Mouse (Mus musculus) limb, embryonic 12.5 days (tissue): ENCODE data around the gene Trim46. TPM values are rescaled to one million over a fixed set of nuclear protein-coding genes. Genes with fewer than 3 reads are reported as not detected.

Experiments
- ATAC-seq: fragments of 200-750 bp; cut with Nextera tagmentation; 2 replicates; pipeline ENCODE4 v1.8.0; 2017; ENCODE audit warnings: low read depth, moderate TSS enrichment; ENCODE audit not compliant: insufficient number of reproducible peaks, insufficient read depth, low FRiP score, low TSS enrichment
- H3K27ac ChIP-seq: fragments of 300-500 bp; sonication (generic); 2 replicates; pipeline ENCODE4 v1.5.1; 2016; ENCODE audit warnings: mild to moderate bottlenecking, moderate library complexity
- H3K27me3 ChIP-seq: fragments of 300-500 bp; sonication (generic); 2 replicates; pipeline ENCODE4 v1.6.1; 2016; ENCODE audit warnings: mild to moderate bottlenecking, moderate library complexity
- H3K36me3 ChIP-seq: fragments of 300-500 bp; sonication (generic); 2 replicates; pipeline ENCODE4 v1.6.1; 2016; ENCODE audit warnings: mild to moderate bottlenecking, moderate library complexity
- H3K4me1 ChIP-seq: fragments of 300-500 bp; sonication (generic); replicated peaks from 2 replicates; pipeline ENCODE4 v1.6.1; 2016
- H3K4me2 ChIP-seq: fragments of 300-500 bp; sonication (generic); 2 replicates; pipeline ENCODE4 v1.6.1; 2016; ENCODE audit warnings: mild to moderate bottlenecking, moderate library complexity
- H3K4me3 ChIP-seq: fragments of 300-500 bp; sonication (generic); replicated peaks from 2 replicates; pipeline ENCODE4 v1.5.1; 2016; ENCODE audit warnings: mild to moderate bottlenecking
- H3K9ac ChIP-seq: fragments of 300-500 bp; sonication (generic); replicated peaks from 2 replicates; pipeline ENCODE4 v1.6.1; 2016; ENCODE audit warnings: mild to moderate bottlenecking, moderate library complexity
- H3K9me3 ChIP-seq: fragments of 300-500 bp; sonication (generic); 2 replicates; pipeline ENCODE4 v1.6.1; 2016; ENCODE audit warnings: mild to moderate bottlenecking, moderate library complexity
- WGBS: fragments of 180-500 bp; shearing (Covaris S2); methylation state at CpG from one replicate; pipeline ENCODE4 v1.1.7; 2016; 5-methylcytosine and 5-hydroxymethylcytosine counted together
- polyA plus RNA-seq: library from polyadenylated mRNA; unstranded; fragments of >200 nt; fragmentation: Nextera tagmentation; extraction: Ambion mirVana; gene quantifications from 2 replicates; pipeline ENCODE4 v1.2.1, GENCODE M21; 2016

Trim46 gene
- polyA plus RNA-seq, 1 experiment from 2014 or later, result 6.1 TPM

GRCm38 (mm10) chr3:89281579-89282290 lies 35.6 kb upstream of the Trim46 start:
- 10% methylated on average over 20 of the region's 20 CpGs for WGBS
- H3K27me3 ChIP-seq, result peaks cover 18% of the 10 kb centered on the region
- peaks cover 57% of the 10 kb centered on the region for H3K4me1 ChIP-seq

GRCm38 (mm10) chr3:89280606-89281511 lies 34.8 kb upstream of the Trim46 start, which contains the start of gene Efna1:
Gene Efna1, minus strand, starts transcription at chr3:89281142.
- peaks cover 4% of the 10 kb centered on the region for H3K36me3 ChIP-seq
- peak within 1 kb of the TSS; percentile 82 for H3K27ac ChIP-seq
- H3K9me3 ChIP-seq, result no peaks in the 10 kb centered on the region
- peak within 1 kb of the TSS; percentile 72 for H3K9ac ChIP-seq
- peaks cover 59% of the 10 kb centered on the region for H3K4me1 ChIP-seq
- peak within 1 kb of the TSS; percentile 91 for H3K4me2 ChIP-seq
- ATAC-seq, result peak; percentile 18; the same call in 1 of the 2 replicates
- under 1% methylated on average over 52 of the region's 52 CpGs for WGBS
- peak within 1 kb of the TSS; percentile 59 for H3K4me3 ChIP-seq
- H3K27me3 ChIP-seq, result peaks cover 18% of the 10 kb centered on the region

More at GRCm38 (mm10) chr3:89281579-89282290, 35.6 kb upstream of the Trim46 start:
- peak overlapping the region; percentile 82; the same call in 1 of the 2 replicates for H3K27ac ChIP-seq
- ATAC-seq, result no peak
- peak overlapping the region; percentile 59 for H3K4me3 ChIP-seq
- peak overlapping the region; percentile 35; the same call in 1 of the 2 replicates for H3K9ac ChIP-seq
- H3K4me2 ChIP-seq, result peak overlapping the region; percentile 91
- no peaks in the 10 kb centered on the region for H3K36me3 ChIP-seq
- no peaks in the 10 kb centered on the region for H3K9me3 ChIP-seq

- H3K27ac ChIP-seq, result peak overlapping the region; percentile 82
- H3K36me3 ChIP-seq, result peaks cover 11% of the 10 kb centered on the region
- H3K9ac ChIP-seq, result peak overlapping the region; percentile 72
- no peaks in the 10 kb centered on the region for H3K9me3 ChIP-seq
- H3K4me2 ChIP-seq, result peak overlapping the region; percentile 91
- peak overlapping the region; percentile 59 for H3K4me3 ChIP-seq
- no peak for ATAC-seq
- WGBS, result under 1% methylated on average over 29 of the region's 29 CpGs
- peaks cover 18% of the 10 kb centered on the region for H3K27me3 ChIP-seq
- H3K4me1 ChIP-seq, result peaks cover 59% of the 10 kb centered on the region
Measured at GRCm38 (mm10) chr3:89280050-89280605, 34.0 kb upstream of the Trim46 start.

- WGBS, result 1% methylated on average over 35 of the region's 35 CpGs
- Histone ChIP-seq H3K4me2 (peak overlapping the region; percentile 91), H3K4me1 (peaks cover 55% of the 10 kb centered on the region), H3K9ac (peak overlapping the region; percentile 72), H3K9me3 (no peaks in the 10 kb centered on the region), H3K27ac (peak overlapping the region; percentile 82), H3K4me3 (peak overlapping the region; percentile 59), H3K27me3 (peaks cover 14% of the 10 kb centered on the region), H3K36me3 (peaks cover 18% of the 10 kb centered on the region)
- ATAC-seq, result peak; percentile 72
Measured at GRCm38 (mm10) chr3:89279153-89279890, 33.2 kb upstream of the Trim46 start.

GRCm38 (mm10) chr3:89278643-89279042 lies 32.5 kb upstream of the Trim46 start:
- Histone ChIP-seq H3K4me2 (peak overlapping the region; percentile 91), H3K9me3 (no peaks in the 10 kb centered on the region), H3K27me3 (peaks cover 14% of the 10 kb centered on the region), H3K27ac (peak overlapping the region; percentile 82), H3K4me3 (peak overlapping the region; percentile 59), H3K4me1 (peaks cover 55% of the 10 kb centered on the region), H3K36me3 (peaks cover 20% of the 10 kb centered on the region), H3K9ac (peak overlapping the region; percentile 72)
- WGBS, result 7% methylated on average over 8 of the region's 8 CpGs
- no peak for ATAC-seq

GRCm38 (mm10) chr3:89278107-89278506 lies 32.0 kb upstream of the Trim46 start:
- Histone ChIP-seq H3K36me3 (peaks cover 24% of the 10 kb centered on the region), H3K27me3 (peaks cover 14% of the 10 kb centered on the region), H3K4me3 (peak overlapping the region; percentile 59), H3K9ac (peak overlapping the region; percentile 72), H3K4me2 (peak overlapping the region; percentile 91), H3K9me3 (no peaks in the 10 kb centered on the region), H3K4me1 (peaks cover 55% of the 10 kb centered on the region), H3K27ac (peak overlapping the region; percentile 82)
- ATAC-seq, result no peak
- WGBS, result 46% methylated on average over 7 of the region's 7 CpGs

GRCm38 (mm10) chr3:89277281-89278021 lies 31.3 kb upstream of the Trim46 start:
- H3K9ac ChIP-seq, result peak overlapping the region; percentile 72
- WGBS, result 30% methylated on average over 14 of the region's 14 CpGs
- ATAC-seq, result no peak

GRCm38 (mm10) chr3:89276061-89276460 lies 30.0 kb upstream of the Trim46 start:
- 92% methylated on average over 13 of the region's 13 CpGs for WGBS
- Histone ChIP-seq H3K27me3 (peaks cover 10% of the 10 kb centered on the region; the same call in 1 of the 2 replicates), H3K27ac (no peak overlapping the region), H3K4me1 (peaks cover 42% of the 10 kb centered on the region), H3K9ac (no peak overlapping the region), H3K4me3 (no peak overlapping the region), H3K9me3 (no peaks in the 10 kb centered on the region), H3K36me3 (peaks cover 40% of the 10 kb centered on the region), H3K4me2 (no peak overlapping the region)
- ATAC-seq, result no peak

More at GRCm38 (mm10) chr3:89277281-89278021, 31.3 kb upstream of the Trim46 start:
- peaks cover 27% of the 10 kb centered on the region for H3K36me3 ChIP-seq
- H3K4me2 ChIP-seq, result peak overlapping the region; percentile 91
- H3K4me1 ChIP-seq, result peaks cover 55% of the 10 kb centered on the region
- H3K27ac ChIP-seq, result peak overlapping the region; percentile 82
- H3K27me3 ChIP-seq, result peaks cover 14% of the 10 kb centered on the region
- peak overlapping the region; percentile 59 for H3K4me3 ChIP-seq
- no peaks in the 10 kb centered on the region for H3K9me3 ChIP-seq

GRCm38 (mm10) chr3:89271760-89272159 lies 25.7 kb upstream of the Trim46 start:
- H3K9me3 ChIP-seq, result no peaks in the 10 kb centered on the region
- no peak overlapping the region for H3K27ac ChIP-seq
- H3K27me3 ChIP-seq, result no peaks in the 10 kb centered on the region
- H3K9ac ChIP-seq, result no peak overlapping the region
- 73% methylated on average over 6 of the region's 6 CpGs for WGBS
- peaks cover 38% of the 10 kb centered on the region for H3K4me1 ChIP-seq
- no peak for ATAC-seq
- no peak overlapping the region for H3K4me3 ChIP-seq
- H3K4me2 ChIP-seq, result no peak overlapping the region
- peaks cover 40% of the 10 kb centered on the region for H3K36me3 ChIP-seq

GRCm38 (mm10) chr3:89270891-89271290 lies 24.8 kb upstream of the Trim46 start:
- Histone ChIP-seq H3K9ac (peak overlapping the region; percentile 83; the same call in 1 of the 2 replicates), H3K4me2 (peak overlapping the region; percentile 69), H3K27me3 (no peaks in the 10 kb centered on the region), H3K4me3 (peak overlapping the region; percentile 53), H3K4me1 (peaks cover 35% of the 10 kb centered on the region), H3K36me3 (peaks cover 36% of the 10 kb centered on the region), H3K27ac (peak overlapping the region; percentile 66), H3K9me3 (no peaks in the 10 kb centered on the region)
- 77% methylated on average over 6 of the region's 6 CpGs for WGBS
- ATAC-seq, result no peak
